Mouse (Mus musculus) cerebellum, adult 11 months (tissue): ENCODE measurements at regions not wholly inside any gene's neighbourhood (a gene's known extent, or its start where the extent isn't known, plus 50 kb on each side); places are given as distances from the start of the nearest gene placed in this dataset.

Experiments
- DNase-seq: peaks from one replicate; pipeline ENCODE4 v3.0.0; 2022

GRCm38 (mm10) chr11:18163156-18164024 lies 209.7 kb upstream of the Etaa1 start:
- DNase-seq: no peak

GRCm38 (mm10) chr11:18156506-18156905 lies 202.8 kb upstream of the Etaa1 start:
- DNase-seq: no peak

- DNase-seq: peak; percentile 1
These were observed 198.3 kb upstream of the Etaa1 start for GRCm38 (mm10) chr11:18151788-18152563.

GRCm38 (mm10) chr11:18151369-18151768 lies 197.7 kb upstream of the Etaa1 start:
- DNase-seq: no peak

GRCm38 (mm10) chr11:18127488-18127887 lies 173.8 kb upstream of the Etaa1 start:
- no peak for DNase-seq

GRCm38 (mm10) chr11:18123031-18123430 lies 169.4 kb upstream of the Etaa1 start:
- no peak for DNase-seq

- DNase-seq: no peak
These were observed 168.9 kb upstream of the Etaa1 start for GRCm38 (mm10) chr11:18122616-18123015.

GRCm38 (mm10) chr11:18115693-18116450 lies 162.2 kb upstream of the Etaa1 start:
- peak; percentile 1 for DNase-seq

GRCm38 (mm10) chr11:18102841-18103240 lies 149.2 kb upstream of the Etaa1 start:
- DNase-seq: no peak

GRCm38 (mm10) chr11:18075840-18076435 lies 122.3 kb upstream of the Etaa1 start:
- no peak for DNase-seq

GRCm38 (mm10) chr11:18070586-18071306 lies 117.1 kb upstream of the Etaa1 start:
- DNase-seq: peak; percentile 2

- no peak for DNase-seq
These were observed 116.3 kb upstream of the Etaa1 start for GRCm38 (mm10) chr11:18070032-18070374.

GRCm38 (mm10) chr11:18069348-18070031 lies 115.8 kb upstream of the Etaa1 start:
- no peak for DNase-seq

- DNase-seq: no peak
These were observed 114.4 kb upstream of the Etaa1 start for GRCm38 (mm10) chr11:18068085-18068484.

- no peak for DNase-seq
These were observed 114.0 kb upstream of the Etaa1 start for GRCm38 (mm10) chr11:18067676-18068075.

GRCm38 (mm10) chr11:18041589-18041988 lies 87.9 kb upstream of the Etaa1 start:
- no peak for DNase-seq

GRCm38 (mm10) chr11:18031049-18031448 lies 77.4 kb upstream of the Etaa1 start:
- DNase-seq: no peak

- DNase-seq: no peak
These were observed 68.4 kb upstream of the Etaa1 start for GRCm38 (mm10) chr11:18022065-18022464.

- no peak for DNase-seq
These were observed 61.6 kb upstream of the Etaa1 start for GRCm38 (mm10) chr11:18015239-18015638.

GRCm38 (mm10) chr11:18014610-18015009 lies 60.9 kb upstream of the Etaa1 start:
- DNase-seq: no peak

- no peak for DNase-seq
These were observed 58.4 kb upstream of the Etaa1 start for GRCm38 (mm10) chr11:18012085-18012484.
